8 mouse cellular contexts compared by ENCODE assay signal in the genomic region with DNA sequence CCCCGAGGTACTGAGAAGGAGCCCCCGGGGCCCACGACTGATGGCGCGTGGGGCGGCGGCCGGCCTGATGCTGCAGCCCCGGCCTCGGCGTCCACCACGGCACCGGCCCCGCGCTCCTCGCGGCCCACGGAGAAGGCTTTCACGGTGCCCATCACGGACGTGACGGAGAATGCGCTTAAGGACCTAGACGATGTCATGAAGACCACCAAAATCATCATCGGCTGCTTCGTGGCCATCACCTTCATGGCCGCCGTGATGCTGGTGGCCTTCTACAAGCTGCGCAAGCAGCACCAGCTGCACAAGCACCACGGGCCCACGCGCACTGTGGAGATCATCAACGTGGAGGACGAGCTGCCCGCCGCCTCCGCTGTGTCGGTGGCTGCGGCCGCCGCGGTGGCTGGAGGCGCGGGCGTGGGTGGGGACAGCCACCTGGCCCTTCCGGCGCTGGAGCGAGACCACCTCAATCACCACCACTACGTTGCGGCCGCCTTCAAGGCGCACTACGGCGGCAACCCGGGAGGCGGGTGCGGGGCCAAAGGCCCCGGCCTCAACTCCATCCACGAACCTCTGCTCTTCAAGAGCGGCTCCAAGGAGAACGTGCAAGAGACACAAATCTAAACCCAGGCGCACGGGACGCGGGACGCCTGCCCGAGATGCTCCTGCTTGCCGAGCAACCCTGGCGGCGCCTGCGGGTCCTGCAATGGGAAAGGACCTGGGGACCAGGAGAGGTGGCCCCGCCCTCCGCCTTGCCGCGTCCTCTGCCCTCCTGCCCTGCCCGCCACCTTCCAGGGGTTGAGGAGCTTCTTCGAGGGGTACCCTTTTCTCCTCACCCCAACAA. TPM values are rescaled to one million over a fixed set of nuclear protein-coding genes. Genes with fewer than 3 reads are reported as not detected.
DNase-seq lines count a peak whose midpoint lies in the region; ATAC-seq lines count a peak whose summit lies in the region.

No protein-coding gene starts in this region.

- H3K27me3 ChIP-seq in forebrain, embryonic 14.5 days (replicated peaks; ENCODE audit: control insufficient read depth, insufficient read depth, low read length): no peaks in the 10 kb centered on the region

- no peak overlapping the region for H3K4me3 ChIP-seq in forebrain, embryonic 14.5 days (ENCODE audit: low read depth, low read length)

- WGBS in forebrain, embryonic 14.5 days: 43% methylated on average over 72 of the region's 77 CpGs

- H3K4me2 ChIP-seq in forebrain, embryonic 14.5 days (ENCODE audit: low read length): no peak overlapping the region

- H3K4me1 ChIP-seq in forebrain, embryonic 14.5 days (ENCODE audit: control insufficient read depth, insufficient read depth, low read length): peaks cover 18% of the 10 kb centered on the region

- H3K27ac ChIP-seq in forebrain, embryonic 14.5 days (ENCODE audit: low read depth, low read length): 0 out of 2 replicates have a peak overlapping the region, but pooled peaks have one; percentile 7

- ATAC-seq in forebrain, embryonic 14.5 days: no peak
- ATAC-seq in frontal cortex, adult (ENCODE audit: low TSS enrichment): no peak

- no peaks in the 10 kb centered on the region for H3K9me3 ChIP-seq in forebrain, embryonic 14.5 days (replicated peaks; ENCODE audit: control insufficient read depth, low read length)

- H3K9ac ChIP-seq in forebrain, embryonic 14.5 days (ENCODE audit: low read length): no peak overlapping the region

- peak; percentile 58 for DNase-seq in gastrocnemius, postnatal 14 days
- no peak for DNase-seq in gastrocnemius, postnatal 36 days
- peak; percentile 55 for DNase-seq in thymus, postnatal 14 days
- DNase-seq in thymus, adult 18-20 months: no peak
- no peak for DNase-seq in forebrain, embryonic 14.5 days (ENCODE audit: low spot score)
- peak; percentile 55 to 83 for DNase-seq in kidney, postnatal 36 days
- peak; percentile 74 for DNase-seq in neural tube, embryonic 10.5 days (ENCODE audit: extremely low spot score, low spot score)

- intact Hi-C loops in gastrocnemius, postnatal 14 days (cut with DNase I; ENCODE audit: low total_unique reads): no loop called here
- intact Hi-C loops in gastrocnemius, postnatal 36 days (cut with DNase I): loop anchor here (5.0 kb wide), 1 partner anchor 85 kb away; no protein-coding TSS in a partner anchor

- peaks cover 68% of the 10 kb centered on the region for H3K36me3 ChIP-seq in forebrain, embryonic 14.5 days (ENCODE audit: control insufficient read depth, insufficient read depth, low read length)

RNA-seq across cellular contexts. Expression of a gene that starts 2.8 kb away (rescaled TPM):
- total RNA-seq in gastrocnemius, postnatal 14 days (2021): not detected
- not detected for total RNA-seq in gastrocnemius, postnatal 36 days (2021)
- polyA plus RNA-seq in forebrain, embryonic 14.5 days (2014; fragmentation: Nextera tagmentation; extraction: Ambion mirVana): 5.3 TPM in 2 replicates

RNA-seq across cellular contexts. Expression of a gene that starts 5.3 kb away (rescaled TPM):
- total RNA-seq in gastrocnemius, postnatal 14 days (2021): 10 to 100 TPM; 60.2 to 73.5 TPM
- 10 to 100 TPM; 48.7 to 49.2 TPM for total RNA-seq in gastrocnemius, postnatal 36 days (2021)
- polyA plus RNA-seq in forebrain, embryonic 14.5 days (2014; fragmentation: Nextera tagmentation; extraction: Ambion mirVana): 49.3 and 50.5 TPM in 2 replicates

RNA-seq across cellular contexts. Expression of a gene that starts 33.6 kb away (rescaled TPM):
- 1 to 10 TPM in 1 of 2 experiments, under 1 TPM in 1; 0.51 to 1.3 TPM for total RNA-seq in gastrocnemius, postnatal 14 days (2021)
- under 1 TPM in 1 of 2 experiments, not detected in 1; 0.20 TPM for total RNA-seq in gastrocnemius, postnatal 36 days (2021)
- 20.8 and 22.1 TPM in 2 replicates for polyA plus RNA-seq in forebrain, embryonic 14.5 days (2014; fragmentation: Nextera tagmentation; extraction: Ambion mirVana)

RNA-seq across cellular contexts. Expression of a gene that starts 33.9 kb away (rescaled TPM):
- 10 to 100 TPM; 44.1 to 48.8 TPM for total RNA-seq in gastrocnemius, postnatal 14 days (2021)
- total RNA-seq in gastrocnemius, postnatal 36 days (2021): 10 to 100 TPM; 42.4 to 43.5 TPM
- polyA plus RNA-seq in forebrain, embryonic 14.5 days (2014; fragmentation: Nextera tagmentation; extraction: Ambion mirVana): 147 and 154 TPM in 2 replicates

RNA-seq across cellular contexts. Expression of a gene that starts 33.9 kb away (rescaled TPM):
- 1 to 10 TPM; 3.8 to 4.7 TPM for total RNA-seq in gastrocnemius, postnatal 14 days (2021)
- total RNA-seq in gastrocnemius, postnatal 36 days (2021): 1 to 10 TPM; 3.9 to 4.4 TPM
- 13.0 and 24.0 TPM in 2 replicates for polyA plus RNA-seq in forebrain, embryonic 14.5 days (2014; fragmentation: Nextera tagmentation; extraction: Ambion mirVana)

Comparison
In these comparisons a context has a peak if more than half of its experiments do, and no peak if none do; other contexts are left out.
1. DNase-seq: peak in gastrocnemius, postnatal 14 days (single experiment), thymus, postnatal 14 days (single experiment), kidney, postnatal 36 days (2 of 2) and neural tube, embryonic 10.5 days (single experiment); none in gastrocnemius, postnatal 36 days (0 of 2), thymus, adult 18-20 months (0 of 2) and forebrain, embryonic 14.5 days (single experiment).